Mouse (Mus musculus) cerebellum, adult 2 months (tissue): ENCODE results near the gene Morc4.

ENCODE experiments used
- CTCF ChIP-seq: fragments of 200-500 bp; IDR thresholded peaks from 2 replicates; pipeline ENCODE4 v1.5.1; 2011; ENCODE audit warnings: low read depth, mild to moderate bottlenecking, control low read depth, low read length, moderate library complexity, borderline replicate concordance; ENCODE audit not compliant: insufficient read depth
- POLR2A ChIP-seq: fragments of 200-500 bp; IDR thresholded peaks from 2 replicates; pipeline ENCODE4 v1.6.1; 2011; ENCODE audit warnings: low read length, control low read depth, borderline replicate concordance; ENCODE audit not compliant: insufficient read depth

- TF ChIP-seq CTCF, result no peak
- TF ChIP-seq POLR2A, result no peak
Measured at GRCm38 (mm10) chrX:139854795-139855194, 16.7 kb downstream of the Morc4 start.
